Mouse (Mus musculus): ENCODE results near the gene Disp1.

DNA sequence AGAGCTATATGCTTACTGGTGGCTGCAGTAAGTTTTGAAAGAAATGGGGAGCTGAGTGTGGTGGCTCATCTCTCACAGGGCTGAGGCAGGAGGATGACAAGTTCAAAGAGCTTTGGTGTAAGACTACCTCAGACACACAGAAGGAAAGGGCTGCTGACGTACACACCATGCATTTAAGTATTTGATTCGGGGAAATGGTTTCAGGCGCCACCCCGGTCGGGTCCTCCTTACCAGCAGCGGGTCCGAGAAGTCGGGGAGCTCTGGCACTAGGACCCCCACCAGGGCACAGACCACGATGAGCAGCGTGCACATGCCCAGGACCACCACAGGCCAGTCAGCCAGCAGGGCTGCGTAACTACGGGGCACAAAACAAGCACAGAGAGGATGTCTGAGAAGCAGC, 121.6 kb downstream of the Disp1 start:
- TF ChIP-seq CTCF (IDR thresholded peaks at IDR 0.05; ENCODE audit: control insufficient read depth, insufficient read depth, insufficient replicate concordance, low read depth, low read length) (no peak), POLR2A (IDR thresholded peaks at IDR 0.05; ENCODE audit: control insufficient read depth, low read depth, low read length) (no peak)

Measured in testis, adult 2 months (tissue).